Mouse (Mus musculus): ENCODE measurements around the gene Wnk1. TPM values are rescaled to one million over a fixed set of nuclear protein-coding genes. Genes with fewer than 3 reads are reported as not detected.

Gene Wnk1
- polyA plus RNA-seq, 1 experiment from 2014 or later: 59.3 TPM

DNA sequence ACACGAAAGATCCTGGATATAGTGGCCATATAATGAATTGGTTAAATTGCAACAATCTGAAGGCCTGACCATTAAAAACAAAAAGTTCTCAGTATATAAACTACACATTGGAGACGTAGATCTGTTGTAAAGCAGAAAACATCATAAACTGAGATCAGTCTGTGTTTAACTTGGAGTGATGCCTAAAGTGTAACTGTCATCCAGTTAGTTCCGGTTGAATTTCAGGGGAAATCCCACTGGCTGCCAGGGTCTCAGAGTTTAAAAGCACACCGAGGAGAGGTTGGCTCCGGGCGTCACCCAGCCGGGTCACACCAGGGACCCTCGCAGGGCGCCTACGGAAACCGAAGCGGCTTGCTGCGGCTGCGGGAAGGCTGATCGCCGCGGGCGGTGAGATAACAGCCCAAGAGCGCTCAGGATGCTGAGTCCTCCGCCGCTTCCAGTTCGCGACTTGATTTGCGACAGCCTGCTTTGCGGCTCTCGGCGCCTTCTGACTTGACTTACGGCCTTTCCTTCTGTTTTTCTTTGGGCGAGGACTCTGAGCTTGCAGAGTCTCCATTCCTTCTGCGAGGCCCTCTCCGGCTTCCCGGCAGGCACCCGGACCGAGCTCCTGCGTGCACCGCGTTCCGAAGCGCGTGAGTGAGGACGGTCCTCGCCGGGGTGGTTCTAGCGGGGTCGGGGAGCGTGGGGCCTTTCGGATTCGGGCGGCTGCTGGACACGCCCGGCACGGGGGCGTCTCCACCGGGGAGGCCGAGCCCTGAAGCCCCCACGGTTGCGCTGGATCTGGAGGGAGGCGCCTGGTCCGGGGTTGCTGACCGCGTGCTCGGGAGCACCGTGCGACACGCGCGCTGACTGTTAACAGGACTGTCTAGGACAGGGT is 136.0 kb downstream of the Wnk1 start, which contains the start of gene Rad52:
Gene Rad52 (plus strand): TSS at position 495 of the 877 bp plus-strand sequence.
- Histone ChIP-seq H3K4me2 (peak within 1 kb of the TSS; percentile 78), H3K27ac (ENCODE audit: low read depth, low read length) (peak within 1 kb of the TSS; percentile 33), H3K4me1 (ENCODE audit: control insufficient read depth, insufficient read depth, low read length) (peaks cover 8% of the 10 kb centered on the region; the same call in 1 of the 2 replicates), H3K9ac (ENCODE audit: low read length) (peak within 1 kb of the TSS; percentile 85), H3K9me3 (ENCODE audit: control insufficient read depth, low read length) (no peaks in the 10 kb centered on the region), H3K4me3 (ENCODE audit: low read depth, low read length) (peak within 1 kb of the TSS; percentile 91), H3K36me3 (ENCODE audit: control insufficient read depth, insufficient read depth, low read length) (no peaks in the 10 kb centered on the region), H3K27me3 (ENCODE audit: control insufficient read depth, insufficient read depth, low read length) (no peaks in the 10 kb centered on the region)
- ATAC-seq (ENCODE audit: low FRiP score) (peak; percentile 91), DNase-seq (ENCODE audit: low spot score, missing footprints) (peak; percentile 98)
- 1% methylated on average over 67 of the region's 67 CpGs for WGBS

- ATAC-seq (ENCODE audit: low FRiP score): no peak
- no peaks in the 10 kb centered on the region for H3K9me3 ChIP-seq (ENCODE audit: control insufficient read depth, low read length)
- DNase-seq (ENCODE audit: low spot score, missing footprints): no peak
- 77% methylated on average over 7 of the region's 7 CpGs for WGBS
- H3K27me3 ChIP-seq (ENCODE audit: control insufficient read depth, insufficient read depth, low read length): no peaks in the 10 kb centered on the region
- H3K4me2 ChIP-seq: no peak overlapping the region
- H3K27ac ChIP-seq (ENCODE audit: low read depth, low read length): no peak overlapping the region
- no peaks in the 10 kb centered on the region for H3K4me1 ChIP-seq (ENCODE audit: control insufficient read depth, insufficient read depth, low read length)
- no peak overlapping the region for H3K9ac ChIP-seq (ENCODE audit: low read length)
- H3K36me3 ChIP-seq (ENCODE audit: control insufficient read depth, insufficient read depth, low read length): no peaks in the 10 kb centered on the region
- H3K4me3 ChIP-seq (ENCODE audit: low read depth, low read length): no peak overlapping the region
Observed at GRCm38 (mm10) chr6:119892711-119893110, 145.8 kb downstream of the Wnk1 start.

DNA sequence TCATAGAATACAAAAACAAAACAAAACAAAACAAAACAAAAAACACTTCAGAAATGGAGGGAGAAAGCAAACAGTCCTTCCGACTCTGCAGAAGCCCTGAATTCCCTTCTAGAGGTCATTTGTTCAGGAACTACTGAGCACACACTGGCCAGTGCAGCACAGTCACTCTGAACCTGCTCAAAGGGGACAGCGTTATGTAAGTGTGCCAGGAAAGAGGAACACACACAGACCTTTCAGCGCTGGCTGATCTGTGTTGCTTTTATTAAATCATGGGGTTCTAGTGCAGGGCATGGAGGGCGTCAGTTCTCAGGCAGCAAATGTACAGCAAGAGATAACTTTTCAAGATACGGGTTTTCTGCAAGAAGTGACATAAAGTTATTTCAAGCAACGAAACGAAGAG is 155.3 kb downstream of the Wnk1 start:
- Histone ChIP-seq H3K4me1 (ENCODE audit: control insufficient read depth, insufficient read depth, low read length) (no peaks in the 10 kb centered on the region), H3K4me3 (ENCODE audit: low read depth, low read length) (no peak overlapping the region), H3K27ac (ENCODE audit: low read depth, low read length) (no peak overlapping the region), H3K36me3 (ENCODE audit: control insufficient read depth, insufficient read depth, low read length) (no peaks in the 10 kb centered on the region), H3K9ac (ENCODE audit: low read length) (no peak overlapping the region), H3K4me2 (no peak overlapping the region), H3K9me3 (ENCODE audit: control insufficient read depth, low read length) (no peaks in the 10 kb centered on the region), H3K27me3 (ENCODE audit: control insufficient read depth, insufficient read depth, low read length) (no peaks in the 10 kb centered on the region)
- ATAC-seq (ENCODE audit: low FRiP score) (no peak), DNase-seq (ENCODE audit: low spot score, missing footprints) (no peak)
- 82% methylated on average over 7 of the region's 7 CpGs for WGBS

MicroRNAs encoded within 50 kb of the gene (microRNA counts, 519-probe panel; counts per million panel counts)
- microRNA mmu-miR-706: not detected

Small RNAs within 50 kb of the gene (microRNA-seq; reads per million reads assigned to microRNA genes)
- not detected for gene Mir706

Other genes starting within 250 kb of the Wnk1 start
- 23.7 and 25.4 TPM in 2 replicates for gene Erc1, start 190.5 kb downstream of the Wnk1 start, polyA plus RNA-seq (2014; fragmentation: Nextera tagmentation; extraction: Ambion mirVana)
- gene Rad52, start 136.0 kb downstream of the Wnk1 start, polyA plus RNA-seq (2014; fragmentation: Nextera tagmentation; extraction: Ambion mirVana): 20.2 and 22.8 TPM in 2 replicates
- not detected in 2 replicates for gene Ninj2, start 54.7 kb upstream of the Wnk1 start, polyA plus RNA-seq (2014; fragmentation: Nextera tagmentation; extraction: Ambion mirVana)

Measured in midbrain, embryonic 11.5 days (tissue).